Mouse (Mus musculus): ENCODE measurements around the gene Lpin1. TPM values are rescaled to one million over a fixed set of nuclear protein-coding genes. Genes with fewer than 3 reads are reported as not detected.

The Lpin1 gene
- total RNA-seq (2014; rRNA removed) (85.8 and 118 TPM in 2 replicates), polyA plus RNA-seq (2012; rRNA removed) (11.9 and 19.8 TPM in 2 replicates)

GRCm38 (mm10) chr12:16610936-16611335 lies at the start of gene Lpin1:
Lpin1 (minus strand) TSS chr12:16610966.
- no peak for DNase-seq (ENCODE audit: extremely low read depth, low read depth, low spot score)
- WGBS = 48% methylated on average over 2 of the region's 2 CpGs
- TF ChIP-seq CTCF (IDR thresholded peaks at IDR 0.05; ENCODE audit: low read depth, low read length) (no peak), POLR2A (IDR thresholded peaks at IDR 0.05; ENCODE audit: extremely low read depth, insufficient read depth, low read length) (no peak)
- H3K9ac ChIP-seq (ENCODE audit: low read depth, low read length) = no peak within 1 kb of the TSS
- no peaks in the 10 kb centered on the region for H3K79me2 ChIP-seq (ENCODE audit: control insufficient read depth, insufficient read depth, low read length)
- no peaks in the 10 kb centered on the region for H3K27me3 ChIP-seq (ENCODE audit: control insufficient read depth, insufficient read depth, low read length)
- no peaks in the 10 kb centered on the region for H3K36me3 ChIP-seq (ENCODE audit: control insufficient read depth, insufficient read depth, low read length)
- no peak within 1 kb of the TSS for H3K27ac ChIP-seq (replicated peaks; ENCODE audit: insufficient read depth, low read depth, low read length)
- H3K4me3 ChIP-seq (ENCODE audit: insufficient read depth, low read depth, low read length) = no peak within 1 kb of the TSS
- peaks cover 10% of the 10 kb centered on the region; the same call in 1 of the 2 replicates for H3K4me1 ChIP-seq (ENCODE audit: control insufficient read depth, insufficient read depth, low read length)

DNA sequence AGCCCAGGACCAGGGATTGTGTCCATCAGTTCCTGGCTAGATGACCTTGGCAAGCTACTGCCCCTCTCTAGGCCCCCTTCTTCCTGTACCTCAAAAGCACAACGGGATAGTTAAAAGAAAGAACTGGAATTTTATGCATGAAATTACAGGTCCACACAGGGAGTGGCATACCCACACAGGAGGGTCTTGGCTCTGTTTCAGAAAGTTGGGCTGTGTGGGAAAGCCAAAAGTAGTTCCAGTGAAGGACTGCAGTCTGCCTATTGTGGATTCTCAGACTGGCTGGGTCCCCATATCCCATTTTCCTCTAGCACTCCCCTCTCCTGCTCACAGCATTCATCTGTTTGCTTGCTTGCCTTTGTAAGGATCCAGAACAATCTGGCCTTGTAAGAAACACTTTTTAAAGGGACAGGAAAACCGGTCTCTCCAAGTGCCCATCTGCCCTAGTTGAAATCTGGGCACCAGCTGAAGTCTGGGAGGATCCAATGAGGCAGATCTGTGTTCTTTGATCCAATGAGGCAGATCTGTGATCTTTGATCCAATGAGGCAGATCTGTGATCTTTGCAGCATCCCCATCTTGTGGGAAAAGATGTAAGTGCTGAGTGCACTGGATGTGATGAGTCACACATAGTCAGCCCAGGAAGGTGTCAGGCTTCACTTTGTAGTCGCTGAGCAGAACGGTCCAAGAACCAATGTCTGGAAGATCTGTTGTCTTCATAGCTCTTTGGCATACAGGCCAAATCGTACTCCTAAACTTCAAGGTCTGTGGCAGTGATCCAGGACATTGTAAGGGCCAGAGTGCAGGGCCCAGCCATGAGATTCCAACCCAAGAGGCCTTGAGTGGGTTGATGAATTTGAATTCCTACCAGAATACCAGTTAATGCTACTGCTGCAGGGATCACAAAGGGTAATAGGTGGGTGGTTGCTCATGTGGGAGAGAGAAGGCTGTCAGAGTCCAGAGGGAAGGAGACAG lies 46.4 kb upstream of the Lpin1 start:
- no peaks in the 10 kb centered on the region for H3K36me3 ChIP-seq (ENCODE audit: control insufficient read depth, insufficient read depth, low read length)
- no peak overlapping the region for H3K27ac ChIP-seq (replicated peaks; ENCODE audit: insufficient read depth, low read depth, low read length)
- H3K9ac ChIP-seq (ENCODE audit: low read depth, low read length) = no peak overlapping the region
- peak; percentile 25 for DNase-seq (ENCODE audit: extremely low read depth, low read depth, low spot score)
- TF ChIP-seq POLR2A (IDR thresholded peaks at IDR 0.05; ENCODE audit: extremely low read depth, insufficient read depth, low read length) = no peak
- no peak for TF ChIP-seq CTCF (IDR thresholded peaks at IDR 0.05; ENCODE audit: low read depth, low read length)
- H3K79me2 ChIP-seq (ENCODE audit: control insufficient read depth, insufficient read depth, low read length) = no peaks in the 10 kb centered on the region
- no peaks in the 10 kb centered on the region for H3K27me3 ChIP-seq (ENCODE audit: control insufficient read depth, insufficient read depth, low read length)
- no peak overlapping the region for H3K4me3 ChIP-seq (ENCODE audit: insufficient read depth, low read depth, low read length)
- no peaks in the 10 kb centered on the region for H3K4me1 ChIP-seq (ENCODE audit: control insufficient read depth, insufficient read depth, low read length)
- WGBS = 68% methylated on average over 5 of the region's 5 CpGs

DNA sequence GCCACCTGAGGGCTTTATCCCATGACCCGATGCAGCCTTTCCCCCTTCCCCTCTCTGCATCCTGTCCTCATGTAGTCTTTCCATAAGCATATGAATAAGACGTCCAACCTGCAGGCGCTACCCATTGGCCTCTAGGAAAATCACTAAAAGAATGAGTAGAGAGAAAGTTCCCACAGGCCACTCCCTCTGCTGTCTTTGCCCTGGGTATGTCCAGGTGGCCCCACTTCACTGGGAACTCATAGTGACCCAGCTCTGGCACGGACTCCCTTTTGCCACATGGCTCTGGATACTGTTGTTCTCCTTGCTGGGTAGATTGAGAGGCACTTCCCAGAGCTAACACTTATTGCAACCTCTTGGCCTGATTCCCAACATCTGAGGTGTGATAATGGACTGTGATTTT lies 44.8 kb upstream of the Lpin1 start:
- Histone ChIP-seq H3K4me3 (ENCODE audit: insufficient read depth, low read depth, low read length) (no peak overlapping the region), H3K27me3 (ENCODE audit: control insufficient read depth, insufficient read depth, low read length) (no peaks in the 10 kb centered on the region), H3K4me1 (ENCODE audit: control insufficient read depth, insufficient read depth, low read length) (no peaks in the 10 kb centered on the region), H3K27ac (replicated peaks; ENCODE audit: insufficient read depth, low read depth, low read length) (no peak overlapping the region), H3K79me2 (ENCODE audit: control insufficient read depth, insufficient read depth, low read length) (no peaks in the 10 kb centered on the region), H3K36me3 (ENCODE audit: control insufficient read depth, insufficient read depth, low read length) (no peaks in the 10 kb centered on the region), H3K9ac (ENCODE audit: low read depth, low read length) (no peak overlapping the region)
- 84% methylated on average over 4 of the region's 4 CpGs for WGBS
- DNase-seq (ENCODE audit: extremely low read depth, low read depth, low spot score) = no peak
- TF ChIP-seq POLR2A (IDR thresholded peaks at IDR 0.05; ENCODE audit: extremely low read depth, insufficient read depth, low read length) (no peak), CTCF (IDR thresholded peaks at IDR 0.05; ENCODE audit: low read depth, low read length) (no peak)

DNA sequence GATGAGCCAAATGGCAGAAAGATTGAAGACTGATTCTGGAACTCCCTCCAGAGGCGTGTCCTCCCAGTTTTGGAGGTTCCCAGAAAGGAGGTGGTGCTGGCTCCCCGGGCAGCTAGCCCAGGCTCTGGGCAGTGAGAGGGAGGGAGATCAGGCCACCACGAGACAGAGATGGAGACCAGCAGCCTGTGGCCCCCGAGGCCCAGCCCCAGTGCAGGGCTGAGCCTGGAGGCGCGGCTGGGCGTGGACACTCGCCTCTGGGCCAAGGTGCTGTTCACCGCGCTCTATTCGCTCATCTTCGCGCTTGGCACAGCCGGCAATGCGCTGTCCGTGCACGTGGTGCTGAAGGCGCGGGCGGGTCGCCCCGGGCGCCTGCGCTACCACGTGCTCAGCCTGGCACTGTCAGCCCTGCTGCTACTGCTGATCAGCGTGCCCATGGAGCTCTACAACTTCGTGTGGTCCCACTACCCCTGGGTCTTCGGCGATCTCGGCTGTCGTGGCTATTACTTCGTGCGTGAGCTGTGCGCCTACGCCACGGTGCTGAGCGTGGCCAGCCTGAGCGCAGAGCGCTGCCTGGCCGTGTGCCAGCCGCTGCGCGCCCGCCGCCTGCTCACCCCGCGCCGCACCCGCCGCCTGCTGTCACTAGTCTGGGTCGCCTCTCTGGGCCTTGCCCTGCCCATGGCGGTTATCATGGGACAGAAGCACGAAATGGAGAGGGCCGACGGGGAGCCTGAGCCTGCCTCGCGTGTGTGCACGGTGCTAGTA lies 42.7 kb upstream of the Lpin1 start, which contains the start of gene Ntsr2:
TSS of gene Ntsr2 (plus strand) at position 51 of the 762 bp plus-strand sequence.
- Histone ChIP-seq H3K36me3 (ENCODE audit: control insufficient read depth, insufficient read depth, low read length) (no peaks in the 10 kb centered on the region), H3K4me1 (ENCODE audit: control insufficient read depth, insufficient read depth, low read length) (no peaks in the 10 kb centered on the region), H3K27me3 (ENCODE audit: control insufficient read depth, insufficient read depth, low read length) (no peaks in the 10 kb centered on the region), H3K79me2 (ENCODE audit: control insufficient read depth, insufficient read depth, low read length) (no peaks in the 10 kb centered on the region), H3K9ac (ENCODE audit: low read depth, low read length) (no peak within 1 kb of the TSS), H3K27ac (replicated peaks; ENCODE audit: insufficient read depth, low read depth, low read length) (no peak within 1 kb of the TSS), H3K4me3 (ENCODE audit: insufficient read depth, low read depth, low read length) (peak within 1 kb of the TSS; percentile 7; the same call in 1 of the 2 replicates)
- DNase-seq (ENCODE audit: extremely low read depth, low read depth, low spot score) = peak; percentile 63
- TF ChIP-seq CTCF (IDR thresholded peaks at IDR 0.05; ENCODE audit: low read depth, low read length) (no peak), POLR2A (IDR thresholded peaks at IDR 0.05; ENCODE audit: extremely low read depth, insufficient read depth, low read length) (no peak)
- 6% methylated on average over 56 of the region's 58 CpGs for WGBS

- DNase-seq (ENCODE audit: extremely low read depth, low read depth, low spot score) = no peak
- Histone ChIP-seq H3K36me3 (ENCODE audit: control insufficient read depth, insufficient read depth, low read length) (no peaks in the 10 kb centered on the region), H3K9ac (ENCODE audit: low read depth, low read length) (no peak overlapping the region), H3K27me3 (ENCODE audit: control insufficient read depth, insufficient read depth, low read length) (no peaks in the 10 kb centered on the region), H3K27ac (replicated peaks; ENCODE audit: insufficient read depth, low read depth, low read length) (no peak overlapping the region), H3K79me2 (ENCODE audit: control insufficient read depth, insufficient read depth, low read length) (no peaks in the 10 kb centered on the region), H3K4me1 (ENCODE audit: control insufficient read depth, insufficient read depth, low read length) (no peaks in the 10 kb centered on the region), H3K4me3 (ENCODE audit: insufficient read depth, low read depth, low read length) (no peak overlapping the region)
- WGBS = 81% methylated on average over 6 of the region's 6 CpGs
- TF ChIP-seq CTCF (IDR thresholded peaks at IDR 0.05; ENCODE audit: low read depth, low read length) (no peak), POLR2A (IDR thresholded peaks at IDR 0.05; ENCODE audit: extremely low read depth, insufficient read depth, low read length) (no peak)
These were observed 39.1 kb upstream of the Lpin1 start for GRCm38 (mm10) chr12:16649819-16650218.

All from liver, adult 2 months (tissue).